Mouse (Mus musculus): ENCODE data around the gene Mboat1. TPM values are rescaled to one million over a fixed set of nuclear protein-coding genes. Genes with fewer than 3 reads are reported as not detected.

The Mboat1 gene
- total and polyA plus RNA-seq, 3 experiments, result 0.86 to 1.6 (median 1.2) TPM

GRCm38 (mm10) chr13:30170061-30170460 lies 33.8 kb downstream of the Mboat1 start:
- TF ChIP-seq CTCF (IDR thresholded peaks at IDR 0.05) (no peak), POLR2A (IDR thresholded peaks at IDR 0.05; ENCODE audit: insufficient read depth, low read depth, low read length) (no peak), EP300 (IDR thresholded peaks at IDR 0.05; ENCODE audit: insufficient read depth, low read depth, low read length) (no peak)
- no peak for DNase-seq
- WGBS, result 88% methylated on average over 6 of the region's 6 CpGs
- Histone ChIP-seq H3K4me3 (no peak overlapping the region), H3K36me3 (ENCODE audit: control insufficient read depth, insufficient read depth, low read length) (no peaks in the 10 kb centered on the region), H3K4me1 (ENCODE audit: control insufficient read depth, insufficient read depth, low read length) (no peaks in the 10 kb centered on the region), H3K79me2 (replicated peaks; ENCODE audit: control insufficient read depth, insufficient read depth, low read length) (no peaks in the 10 kb centered on the region), H3K27me3 (ENCODE audit: control insufficient read depth, insufficient read depth, low read length) (no peaks in the 10 kb centered on the region), H3K27ac (no peak overlapping the region), H3K9ac (ENCODE audit: low read depth, low read length) (no peak overlapping the region)
- intact Hi-C loops (cut with DNase I), result no loop called here

DNA sequence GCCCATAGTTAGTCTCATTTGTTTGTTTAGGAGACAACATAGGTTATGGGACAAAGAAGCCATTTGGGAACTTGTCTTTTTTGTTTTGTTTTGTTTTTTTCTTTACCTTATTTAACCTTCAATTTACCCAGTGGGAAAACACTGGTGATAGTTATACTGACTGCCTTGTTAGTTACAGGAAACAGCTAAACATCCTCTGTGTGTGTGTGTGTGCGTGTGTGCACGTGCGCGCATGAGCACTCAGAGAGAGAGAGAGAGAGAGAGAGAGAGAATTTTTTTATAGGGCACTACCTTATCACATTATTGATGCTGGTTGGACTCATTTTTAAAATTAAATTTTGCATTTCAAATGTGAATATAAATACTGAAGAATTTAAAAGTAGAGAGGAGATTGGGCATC lies 38.3 kb downstream of the Mboat1 start:
- Histone ChIP-seq H3K79me2 (replicated peaks; ENCODE audit: control insufficient read depth, insufficient read depth, low read length) (no peaks in the 10 kb centered on the region), H3K4me3 (no peak overlapping the region), H3K9ac (ENCODE audit: low read depth, low read length) (no peak overlapping the region), H3K27me3 (ENCODE audit: control insufficient read depth, insufficient read depth, low read length) (no peaks in the 10 kb centered on the region), H3K27ac (no peak overlapping the region), H3K4me1 (ENCODE audit: control insufficient read depth, insufficient read depth, low read length) (no peaks in the 10 kb centered on the region), H3K36me3 (ENCODE audit: control insufficient read depth, insufficient read depth, low read length) (no peaks in the 10 kb centered on the region)
- WGBS, result 69% methylated on average over 4 of the region's 4 CpGs
- intact Hi-C loops (cut with DNase I), result no loop called here
- TF ChIP-seq EP300 (IDR thresholded peaks at IDR 0.05; ENCODE audit: insufficient read depth, low read depth, low read length), result no peak
- no peak for TF ChIP-seq CTCF (IDR thresholded peaks at IDR 0.05)
- no peak for TF ChIP-seq POLR2A (IDR thresholded peaks at IDR 0.05; ENCODE audit: insufficient read depth, low read depth, low read length)
- DNase-seq, result no peak

DNA sequence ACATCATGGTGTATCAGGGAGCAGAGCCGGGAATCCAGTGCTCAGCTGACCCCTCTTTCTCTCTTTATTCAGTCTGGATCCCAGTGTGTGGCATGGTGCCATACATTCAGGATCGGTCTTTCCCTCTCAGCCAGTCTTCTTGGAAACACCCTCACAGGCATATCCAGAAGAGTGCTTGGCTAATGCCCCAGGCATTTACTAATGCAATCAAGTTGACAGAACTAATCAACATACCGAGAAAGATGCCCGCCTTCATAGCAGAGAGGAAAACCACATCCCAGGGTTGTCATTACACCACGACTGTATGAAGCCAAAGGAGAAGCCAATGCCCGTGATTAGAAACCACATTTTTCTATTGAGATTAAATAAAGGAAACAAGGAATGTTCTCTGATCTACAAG lies 41.1 kb downstream of the Mboat1 start:
- Histone ChIP-seq H3K27me3 (ENCODE audit: control insufficient read depth, insufficient read depth, low read length) (no peaks in the 10 kb centered on the region), H3K9ac (ENCODE audit: low read depth, low read length) (no peak overlapping the region), H3K79me2 (replicated peaks; ENCODE audit: control insufficient read depth, insufficient read depth, low read length) (no peaks in the 10 kb centered on the region), H3K36me3 (ENCODE audit: control insufficient read depth, insufficient read depth, low read length) (no peaks in the 10 kb centered on the region), H3K4me1 (ENCODE audit: control insufficient read depth, insufficient read depth, low read length) (no peaks in the 10 kb centered on the region), H3K4me3 (no peak overlapping the region), H3K27ac (no peak overlapping the region)
- intact Hi-C loops (cut with DNase I), result no loop called here
- TF ChIP-seq CTCF (IDR thresholded peaks at IDR 0.05) (no peak), EP300 (IDR thresholded peaks at IDR 0.05; ENCODE audit: insufficient read depth, low read depth, low read length) (no peak), POLR2A (IDR thresholded peaks at IDR 0.05; ENCODE audit: insufficient read depth, low read depth, low read length) (no peak)
- WGBS, result 66% methylated on average over 6 of the region's 6 CpGs
- DNase-seq, result no peak

- WGBS, result 85% methylated on average over 6 of the region's 6 CpGs
- no peak for TF ChIP-seq POLR2A (IDR thresholded peaks at IDR 0.05; ENCODE audit: insufficient read depth, low read depth, low read length)
- TF ChIP-seq EP300 (IDR thresholded peaks at IDR 0.05; ENCODE audit: insufficient read depth, low read depth, low read length), result no peak
- TF ChIP-seq CTCF (IDR thresholded peaks at IDR 0.05), result no peak
- no peaks in the 10 kb centered on the region for H3K27me3 ChIP-seq (ENCODE audit: control insufficient read depth, insufficient read depth, low read length)
- DNase-seq, result no peak
- intact Hi-C loops (cut with DNase I), result no loop called here
- no peak overlapping the region for H3K9ac ChIP-seq (ENCODE audit: low read depth, low read length)
- no peak overlapping the region for H3K27ac ChIP-seq
- H3K36me3 ChIP-seq (ENCODE audit: control insufficient read depth, insufficient read depth, low read length), result no peaks in the 10 kb centered on the region
- H3K79me2 ChIP-seq (replicated peaks; ENCODE audit: control insufficient read depth, insufficient read depth, low read length), result no peaks in the 10 kb centered on the region
- H3K4me1 ChIP-seq (ENCODE audit: control insufficient read depth, insufficient read depth, low read length), result no peaks in the 10 kb centered on the region
- H3K4me3 ChIP-seq, result no peak overlapping the region
Measured at GRCm38 (mm10) chr13:30185549-30185948, 49.3 kb downstream of the Mboat1 start.

DNA sequence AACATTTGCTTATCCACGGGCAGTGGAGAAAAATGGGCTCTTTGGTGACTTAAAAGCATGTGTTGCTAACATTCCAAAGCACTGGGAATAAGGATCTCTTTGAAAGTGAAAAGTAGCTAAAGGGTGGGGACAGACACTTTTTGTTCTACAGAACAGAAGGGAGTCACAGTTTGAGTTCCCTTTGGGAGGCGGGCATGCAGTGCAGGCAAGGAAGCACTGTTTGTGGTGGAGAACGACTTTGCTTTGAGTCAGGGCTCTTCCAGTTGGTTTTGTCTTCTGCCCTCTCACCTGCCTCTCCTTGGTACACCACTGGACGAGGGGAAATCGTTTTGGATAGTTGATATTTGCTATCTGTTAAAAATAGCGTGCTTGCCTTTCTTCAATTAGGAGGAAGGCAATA lies 49.7 kb downstream of the Mboat1 start:
- no peak for TF ChIP-seq EP300 (IDR thresholded peaks at IDR 0.05; ENCODE audit: insufficient read depth, low read depth, low read length)
- no peak for TF ChIP-seq POLR2A (IDR thresholded peaks at IDR 0.05; ENCODE audit: insufficient read depth, low read depth, low read length)
- TF ChIP-seq CTCF (IDR thresholded peaks at IDR 0.05), result no peak
- intact Hi-C loops (cut with DNase I), result no loop called here
- Histone ChIP-seq H3K79me2 (replicated peaks; ENCODE audit: control insufficient read depth, insufficient read depth, low read length) (no peaks in the 10 kb centered on the region), H3K27me3 (ENCODE audit: control insufficient read depth, insufficient read depth, low read length) (no peaks in the 10 kb centered on the region), H3K9ac (ENCODE audit: low read depth, low read length) (no peak overlapping the region), H3K27ac (no peak overlapping the region), H3K4me3 (no peak overlapping the region), H3K36me3 (ENCODE audit: control insufficient read depth, insufficient read depth, low read length) (no peaks in the 10 kb centered on the region), H3K4me1 (ENCODE audit: control insufficient read depth, insufficient read depth, low read length) (no peaks in the 10 kb centered on the region)
- WGBS, result 65% methylated on average over 6 of the region's 6 CpGs
- no peak for DNase-seq

DNA sequence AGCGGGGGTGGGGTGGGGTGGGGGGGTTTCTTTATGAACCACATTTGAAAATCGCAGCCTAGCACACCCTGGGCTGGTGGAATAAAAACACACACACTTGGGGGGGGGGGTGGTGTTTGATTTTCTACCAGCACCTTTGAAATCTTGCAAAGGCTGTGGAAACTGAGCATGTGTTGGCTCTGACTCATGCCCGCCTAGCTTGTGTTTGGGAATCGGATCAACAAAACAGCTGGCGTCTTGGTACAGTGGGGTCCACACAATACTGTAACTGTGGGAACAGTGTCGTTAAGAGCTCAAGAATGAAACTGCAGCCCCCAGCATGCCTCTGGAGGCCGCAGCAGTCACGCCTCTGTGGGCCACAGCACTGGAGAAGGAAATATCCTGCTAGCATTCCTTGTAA lies 50.2 kb downstream of the Mboat1 start:
- Histone ChIP-seq H3K27me3 (ENCODE audit: control insufficient read depth, insufficient read depth, low read length) (no peaks in the 10 kb centered on the region), H3K27ac (no peak overlapping the region), H3K79me2 (replicated peaks; ENCODE audit: control insufficient read depth, insufficient read depth, low read length) (no peaks in the 10 kb centered on the region), H3K4me1 (ENCODE audit: control insufficient read depth, insufficient read depth, low read length) (no peaks in the 10 kb centered on the region), H3K9ac (ENCODE audit: low read depth, low read length) (no peak overlapping the region), H3K36me3 (ENCODE audit: control insufficient read depth, insufficient read depth, low read length) (no peaks in the 10 kb centered on the region), H3K4me3 (no peak overlapping the region)
- no peak for DNase-seq
- 78% methylated on average over 8 of the region's 8 CpGs for WGBS
- TF ChIP-seq POLR2A (IDR thresholded peaks at IDR 0.05; ENCODE audit: insufficient read depth, low read depth, low read length) (no peak), EP300 (IDR thresholded peaks at IDR 0.05; ENCODE audit: insufficient read depth, low read depth, low read length) (no peak), CTCF (IDR thresholded peaks at IDR 0.05) (no peak)
- intact Hi-C loops (cut with DNase I), result no loop called here

Data from heart, adult 2 months (tissue).